Mouse (Mus musculus) CD4-positive naive resting alpha-beta T cell, adult 57 days (primary cell): Measurements from ENCODE around the gene Atp2a2. TPM values are rescaled to one million over a fixed set of nuclear protein-coding genes. Genes with fewer than 3 reads are reported as not detected.

ENCODE experiments used
- total RNA-seq: library from RNA; stranded (reverse); gene quantifications from one replicate; pipeline ENCODE4 v1.2.4, GENCODE M21; 2023

Atp2a2 gene
- 74.9 TPM for total RNA-seq

GRCm38 (mm10) chr5:122502077-122502941 lies at the start of gene Atp2a2:
Gene Atp2a2, minus strand, starts transcription at chr5:122502225.

GRCm38 (mm10) chr5:122421271-122422068 lies 80.6 kb downstream of the Atp2a2 start, which contains the start of gene Anapc7:
Gene Anapc7, plus strand, starts transcription at chr5:122421693.

Other genes with a start within 250 kb of the Atp2a2 start
- gene Tctn1, start 237.8 kb downstream of the Atp2a2 start, total RNA-seq, result 3.2 TPM
- 36.9 TPM for gene Pptc7, start 217.9 kb downstream of the Atp2a2 start, total RNA-seq
- gene Rad9b, start 148.0 kb downstream of the Atp2a2 start, total RNA-seq, result 6.9 TPM
- 50.5 TPM for gene Vps29, start 147.9 kb downstream of the Atp2a2 start, total RNA-seq
- gene Gpn3, start 130.3 kb downstream of the Atp2a2 start, total RNA-seq, result 65.4 TPM
- 9.8 TPM for gene Fam216a, start 129.9 kb downstream of the Atp2a2 start, total RNA-seq
- gene Arpc3, start 110.3 kb downstream of the Atp2a2 start, total RNA-seq, result 234 TPM
- 45.8 TPM for gene Anapc7, start 80.5 kb downstream of the Atp2a2 start, total RNA-seq
- 7.5 TPM for gene Ift81, start 112.3 kb upstream of the Atp2a2 start, total RNA-seq
- 35.1 TPM for gene P2rx7, start 141.7 kb upstream of the Atp2a2 start, total RNA-seq
- gene P2rx4, start 205.3 kb upstream of the Atp2a2 start, total RNA-seq, result 74.2 TPM